Mouse (Mus musculus) inflammation-experienced regulatory T-cells, adult 6 months (primary cell): ENCODE data around the gene Epb41l4b. TPM values are rescaled to one million over a fixed set of nuclear protein-coding genes. Genes with fewer than 3 reads are reported as not detected.
A peak's percentile ranks its signal among the peaks of the same experiment; 100 is the strongest.

Experiments used
- ATAC-seq: one replicate; pipeline ENCODE4 v1.8.0; 2017
- polyA plus RNA-seq, 3 experiments: library from polyadenylated mRNA; unstranded; fragments of 100-300 nt; shearing (Covaris generic); gene quantifications; one replicate each; pipeline ENCODE4 v1.2.1; 2017

The Epb41l4b gene
- polyA plus RNA-seq, 3 experiments from 2014 or later: not detected

DNA sequence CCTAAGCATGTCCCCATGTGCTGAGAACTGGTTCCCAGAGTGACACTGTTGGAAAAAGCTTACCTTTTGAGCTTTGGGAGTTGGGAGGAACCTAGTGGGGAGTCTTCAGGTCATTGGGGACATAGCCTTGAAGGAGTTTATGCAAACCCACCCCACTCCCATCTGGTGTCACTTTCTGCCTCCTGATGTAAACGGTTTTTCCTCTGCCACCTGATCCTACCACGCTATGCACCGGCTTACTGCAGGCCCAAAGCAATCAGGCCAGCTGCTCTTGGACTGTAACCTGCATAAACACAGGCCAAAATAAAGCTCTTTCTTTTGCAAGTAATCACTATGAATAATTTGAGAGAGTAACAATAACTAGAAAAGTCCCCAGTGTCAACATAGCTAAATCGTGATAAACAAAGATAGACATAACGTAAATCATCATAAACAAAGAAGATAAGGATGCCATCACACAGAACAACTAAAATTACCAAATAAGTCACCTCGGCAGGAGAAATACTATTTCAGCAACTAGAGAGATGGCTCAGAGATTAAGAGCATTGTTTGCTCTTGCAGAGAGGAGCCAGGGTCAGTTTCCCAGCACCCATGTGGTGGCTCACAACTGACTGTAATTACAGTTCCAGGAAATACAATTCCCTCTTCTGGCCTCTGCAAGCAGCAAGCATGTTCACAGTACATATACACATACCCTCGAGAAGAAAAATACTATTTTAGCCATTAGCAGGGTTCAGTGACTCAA lies 29.6 kb downstream of the Epb41l4b start:
- ATAC-seq: no peak

DNA sequence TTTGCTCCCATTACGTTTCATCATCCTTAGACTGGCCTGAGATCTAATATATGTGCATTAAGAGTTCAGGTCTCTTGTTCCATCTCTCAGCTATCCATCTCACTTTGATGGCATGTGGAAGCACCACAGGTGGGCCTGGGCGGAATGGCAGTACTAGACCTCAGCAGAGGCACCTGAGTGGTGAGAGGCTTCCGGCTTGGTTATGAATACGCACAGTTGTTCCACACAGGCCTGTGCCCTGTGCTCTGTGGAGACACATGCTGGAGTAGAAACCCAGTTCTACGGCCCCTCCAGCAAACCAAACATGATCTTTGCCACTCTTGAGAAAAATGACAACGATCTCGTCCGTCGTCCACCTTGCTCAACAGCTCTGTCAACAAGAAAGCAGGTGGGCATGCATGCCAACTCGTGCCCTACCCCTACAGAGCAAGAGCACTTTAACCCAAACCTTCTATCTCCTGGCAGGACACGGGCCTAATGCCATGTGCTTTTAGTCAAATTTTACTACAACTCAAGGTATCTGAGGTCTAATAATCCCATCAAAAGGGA lies 31.2 kb downstream of the Epb41l4b start:
- ATAC-seq: no peak

DNA sequence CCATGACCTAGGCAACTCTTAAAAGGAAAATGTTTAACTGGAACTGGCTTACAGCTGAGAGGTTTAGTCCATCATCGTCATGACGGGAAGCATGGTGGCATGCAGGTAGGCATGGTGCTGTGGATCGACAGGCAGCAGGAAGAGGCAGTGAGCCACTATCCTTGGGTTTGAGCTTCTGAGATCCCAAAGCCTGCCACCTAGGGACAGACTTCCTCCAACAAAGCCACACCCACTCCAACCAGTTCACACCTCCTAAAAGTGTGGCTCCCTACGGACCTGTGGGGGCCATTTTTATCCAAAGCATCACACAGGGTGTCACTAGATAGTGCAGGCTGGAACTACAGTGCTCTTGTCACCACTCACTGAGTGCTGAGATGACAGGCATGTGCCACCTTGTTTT lies 31.8 kb downstream of the Epb41l4b start:
- no peak for ATAC-seq

DNA sequence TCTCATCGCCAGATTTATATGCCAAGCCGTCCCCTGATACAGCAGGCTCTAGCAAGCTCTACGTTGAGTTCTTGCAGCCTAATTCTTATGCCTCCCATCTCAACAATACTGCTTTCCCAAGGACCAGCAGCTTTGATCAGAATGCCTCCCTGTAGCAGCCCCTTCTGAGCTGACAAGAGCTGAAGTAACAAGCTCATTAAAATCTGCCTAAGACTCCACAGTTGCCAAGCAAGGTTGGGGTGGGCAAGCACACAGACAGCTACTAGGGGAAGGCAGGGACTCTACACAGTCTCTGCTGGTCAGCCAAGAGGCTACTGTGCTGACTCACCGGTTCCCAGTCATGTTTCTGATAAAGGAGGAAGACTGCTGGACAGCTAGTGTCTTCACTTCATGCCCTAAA lies 33.7 kb downstream of the Epb41l4b start:
- no peak for ATAC-seq

DNA sequence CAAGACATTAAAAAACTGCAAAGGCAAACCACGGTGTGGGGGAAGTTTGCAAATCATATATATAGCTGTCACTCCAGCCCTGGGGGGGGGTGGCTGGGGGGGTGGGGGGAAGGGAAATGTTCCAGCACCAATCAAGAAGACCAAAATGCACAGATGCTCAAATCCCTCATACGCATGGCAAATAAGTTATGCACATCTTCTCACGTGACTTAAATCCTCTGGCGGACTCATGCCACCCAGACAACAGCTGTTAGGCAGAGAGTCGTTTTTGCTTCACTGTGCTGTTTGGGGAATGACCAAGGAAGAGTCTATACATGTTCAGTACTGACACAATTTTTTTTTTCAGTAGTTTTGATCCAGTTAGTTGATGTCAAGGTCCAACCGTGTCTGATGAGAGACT lies 37.9 kb downstream of the Epb41l4b start:
- no peak for ATAC-seq

DNA sequence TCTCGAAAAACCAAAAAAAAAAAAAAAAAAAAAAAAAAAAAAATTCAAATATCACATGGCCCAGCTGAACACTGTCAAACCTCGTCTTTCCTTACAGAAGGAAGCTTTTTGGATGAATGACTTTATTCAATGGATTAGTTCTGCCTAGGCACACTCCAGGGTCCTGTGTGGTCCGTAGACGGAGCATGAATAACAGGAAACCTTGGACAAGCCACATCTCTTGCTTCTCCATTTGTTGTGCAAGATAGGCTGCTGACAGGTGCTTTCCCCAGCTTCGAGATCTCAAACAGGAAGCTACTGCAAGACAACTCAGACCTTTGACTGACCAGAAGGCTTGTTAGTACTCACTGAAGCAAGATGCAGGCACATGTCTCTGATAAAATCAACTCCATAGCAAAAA lies 39.4 kb downstream of the Epb41l4b start:
- no peak for ATAC-seq

DNA sequence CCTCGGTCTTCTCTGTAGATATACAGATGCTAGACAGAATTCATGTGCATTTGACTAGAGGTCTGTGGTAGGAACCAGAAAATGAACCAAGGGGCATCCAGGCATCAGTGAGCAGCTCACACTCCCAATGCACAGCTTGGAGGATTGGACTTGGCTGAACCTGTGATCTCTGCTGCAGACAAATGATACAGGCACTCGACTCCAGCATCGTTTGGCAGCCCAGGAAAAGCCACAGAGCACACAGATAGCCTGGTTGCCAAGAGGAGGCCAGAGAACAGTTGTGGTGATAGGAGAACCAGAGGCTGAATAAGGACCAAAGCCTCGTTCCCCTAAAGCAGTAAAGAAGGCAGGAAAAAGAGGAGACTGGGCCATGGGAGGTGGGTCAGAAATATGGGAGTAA lies 42.1 kb downstream of the Epb41l4b start:
- no peak for ATAC-seq

DNA sequence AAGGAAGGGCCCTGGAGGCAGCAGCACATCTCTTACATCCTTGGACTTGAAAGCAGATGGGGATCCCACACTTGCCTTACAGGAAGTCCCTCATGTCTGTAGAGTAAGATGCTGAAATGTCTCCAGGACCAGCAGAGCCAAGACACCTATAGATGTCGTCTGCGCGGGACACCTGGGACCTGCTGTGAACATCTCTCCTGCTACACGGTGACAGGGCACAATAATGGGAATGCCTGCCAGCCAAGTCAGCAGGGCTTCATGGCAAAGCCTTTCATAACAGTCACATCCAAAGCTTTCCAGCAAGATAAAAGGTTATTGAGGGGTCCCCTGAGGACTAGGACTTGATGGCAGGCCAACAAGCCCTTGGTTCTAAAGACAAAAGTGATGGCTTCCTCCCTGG lies 45.8 kb downstream of the Epb41l4b start:
- ATAC-seq: no peak

DNA sequence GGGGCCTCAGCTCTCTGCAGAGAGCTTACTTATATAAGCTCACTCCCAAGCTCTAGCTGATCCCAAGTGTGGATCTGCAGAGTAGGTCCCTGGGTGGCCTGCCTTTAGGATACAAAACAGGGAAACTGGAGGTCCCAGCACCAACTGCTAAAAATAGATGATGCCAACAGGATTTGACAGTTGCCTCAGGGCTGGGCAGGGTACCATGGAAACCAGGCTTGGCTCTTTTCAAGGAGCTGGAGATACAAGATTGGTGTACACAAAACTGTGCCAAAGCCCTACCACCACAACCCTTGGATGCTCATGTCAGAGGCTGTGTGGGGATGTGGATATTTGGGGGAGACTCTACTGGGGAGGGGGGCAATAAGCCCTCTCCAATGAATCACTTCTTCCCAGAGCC lies 47.7 kb downstream of the Epb41l4b start:
- ATAC-seq: no peak

DNA sequence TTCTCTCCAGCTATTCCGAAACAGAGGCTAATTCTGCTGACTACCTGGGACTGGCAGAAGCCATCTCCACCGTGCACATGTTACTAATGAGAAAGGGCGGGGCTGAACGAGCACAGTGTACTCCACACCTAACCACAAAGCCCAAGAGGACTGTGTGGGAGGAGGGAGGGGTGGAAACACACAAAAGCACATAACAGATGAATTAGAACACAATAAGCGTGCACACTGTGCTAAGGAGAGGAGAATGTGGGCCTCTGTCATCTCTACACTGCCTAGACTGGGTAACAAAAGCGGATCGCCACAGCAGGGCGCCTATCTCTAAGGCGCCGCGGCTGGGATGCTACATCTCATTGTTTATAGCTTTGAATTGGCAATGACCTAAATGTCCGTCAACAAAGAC lies 51.9 kb downstream of the Epb41l4b start:
- peak; percentile 74 for ATAC-seq

DNA sequence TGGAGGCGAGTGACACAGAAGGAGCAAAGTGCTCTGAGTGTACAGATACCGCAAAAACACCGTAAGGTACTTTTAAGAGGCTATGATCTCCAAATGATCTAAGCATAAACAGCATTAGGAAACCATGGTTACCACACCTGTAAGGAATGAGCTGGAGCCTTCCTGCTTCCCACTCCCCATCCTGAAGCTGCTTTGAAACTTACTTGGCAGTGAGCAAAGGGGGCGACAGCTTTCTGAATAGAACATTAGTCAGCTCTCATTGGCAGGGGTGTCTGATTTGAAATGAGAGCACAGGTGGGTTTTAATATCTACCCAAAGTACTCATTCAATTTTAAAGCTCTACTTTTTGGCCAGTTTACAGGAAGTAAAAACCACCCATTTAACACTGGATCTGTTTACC lies 54.9 kb downstream of the Epb41l4b start:
- no peak for ATAC-seq

DNA sequence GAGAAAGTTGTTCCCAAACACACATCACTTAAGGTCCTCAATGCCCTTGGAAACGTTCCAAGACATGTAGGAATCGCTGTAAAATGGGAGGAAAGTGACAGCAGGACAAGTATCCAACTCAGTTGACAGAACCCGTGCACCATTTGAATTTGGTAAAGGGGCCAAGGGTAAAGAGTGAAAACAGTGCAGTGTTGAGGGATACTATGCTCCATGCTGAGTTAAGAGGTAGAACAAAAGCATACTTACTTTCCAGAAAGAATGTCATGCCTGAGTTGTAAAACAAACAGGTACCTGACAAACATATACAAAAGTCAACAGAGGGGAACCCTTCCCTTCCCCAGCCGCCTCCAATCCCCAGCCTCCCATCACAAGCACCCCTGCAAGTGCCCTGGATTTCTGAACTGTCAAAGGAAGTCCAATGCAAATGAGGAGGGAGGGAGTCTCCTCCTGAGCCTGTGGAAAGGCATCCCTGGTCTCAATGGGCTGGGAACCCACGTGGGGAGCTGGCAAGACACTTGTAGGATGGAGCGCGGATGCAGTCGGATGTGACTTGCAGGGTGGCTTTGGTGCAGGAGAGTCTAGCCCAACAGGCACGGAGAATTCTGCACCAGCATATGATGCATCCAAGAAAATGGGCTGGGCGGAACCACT lies 57.4 kb downstream of the Epb41l4b start:
- no peak for ATAC-seq

DNA sequence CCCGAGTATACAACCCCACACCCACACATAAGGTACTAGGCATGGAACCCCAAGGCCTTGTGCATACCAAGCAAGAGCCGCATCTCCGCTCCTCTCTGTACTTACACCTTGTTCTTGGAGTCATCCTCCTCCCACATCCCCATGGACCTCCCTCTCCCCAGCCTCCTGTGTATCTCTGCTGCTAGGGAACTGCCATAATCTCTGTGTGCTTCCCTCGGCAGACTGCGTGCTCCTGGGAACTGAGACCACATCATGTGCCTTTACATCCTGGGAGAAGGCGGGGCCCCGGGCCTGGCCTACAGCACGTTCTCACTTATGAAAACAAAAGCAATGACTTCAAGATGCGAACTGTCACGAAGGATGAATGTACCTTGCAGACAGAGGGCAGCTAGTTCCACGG lies 59.6 kb downstream of the Epb41l4b start:
- no peak for ATAC-seq

DNA sequence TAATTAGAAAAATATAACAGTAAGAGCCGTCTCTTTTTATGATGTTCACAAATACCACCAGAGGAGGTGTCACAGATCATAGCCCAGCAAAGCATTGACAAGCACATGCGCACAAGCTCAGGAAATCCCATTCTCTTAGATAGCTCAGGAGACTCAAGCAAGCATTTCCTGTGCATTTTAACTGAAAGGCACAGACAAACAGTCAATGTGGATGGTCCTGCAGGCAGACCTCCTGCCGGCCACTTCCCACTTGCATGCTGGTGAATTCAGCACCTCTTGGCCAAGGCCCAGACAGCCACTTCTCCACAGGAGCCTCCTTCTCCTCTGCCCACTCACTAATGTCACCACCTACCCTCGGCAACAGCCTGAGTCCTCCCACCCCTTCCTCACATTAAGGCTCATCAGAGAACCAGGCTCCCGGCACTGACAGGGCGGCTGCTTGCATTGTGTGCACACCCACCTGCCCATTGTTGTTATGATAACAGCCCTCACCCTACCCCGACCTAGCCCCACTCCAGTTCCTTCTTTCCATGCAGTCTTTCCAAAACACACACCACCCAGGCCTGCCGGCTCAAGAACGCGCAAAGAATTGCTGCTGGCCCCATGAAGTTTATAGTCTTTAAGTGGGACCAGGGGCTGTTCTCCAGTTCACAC lies 60.3 kb downstream of the Epb41l4b start:
- ATAC-seq: no peak

DNA sequence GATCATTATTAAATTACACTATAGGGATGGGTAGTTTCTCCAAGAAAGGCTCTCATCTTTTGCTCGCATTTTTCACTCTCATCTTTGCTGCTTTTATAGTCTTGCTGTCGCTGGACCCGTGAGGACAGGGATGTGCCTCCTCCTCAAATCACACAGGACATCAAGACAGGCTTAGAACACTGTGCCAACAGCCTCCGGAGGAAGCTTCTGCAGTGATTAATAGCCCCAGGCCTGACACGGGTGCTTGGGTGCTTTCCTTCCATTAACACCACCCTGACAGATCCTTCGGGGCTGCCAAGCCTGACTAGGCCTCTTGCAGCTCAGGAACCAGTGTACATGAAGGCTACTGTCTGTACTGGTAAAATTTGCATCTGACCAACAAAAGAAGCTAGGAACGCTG lies 61.8 kb downstream of the Epb41l4b start:
- ATAC-seq: no peak

DNA sequence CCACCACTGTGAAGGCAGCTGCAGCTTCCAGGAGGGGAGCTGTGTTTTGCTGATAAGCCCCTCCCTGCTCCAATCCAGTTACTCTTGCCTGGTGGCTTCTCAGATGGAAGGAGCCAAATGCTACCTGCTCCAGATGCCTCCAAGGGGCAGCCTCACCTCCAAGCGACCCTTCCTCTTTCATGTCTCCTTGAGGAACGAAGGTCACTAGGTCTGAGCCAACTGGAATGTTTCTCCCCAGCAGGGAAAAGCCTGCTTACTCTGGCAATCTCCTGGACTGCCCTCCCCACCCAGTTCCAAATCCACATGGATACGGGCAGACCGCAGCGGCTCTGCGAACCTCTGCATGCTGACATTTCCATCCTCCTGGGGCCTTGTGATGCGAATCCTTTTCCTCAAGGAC lies 69.4 kb downstream of the Epb41l4b start:
- ATAC-seq: no peak

DNA sequence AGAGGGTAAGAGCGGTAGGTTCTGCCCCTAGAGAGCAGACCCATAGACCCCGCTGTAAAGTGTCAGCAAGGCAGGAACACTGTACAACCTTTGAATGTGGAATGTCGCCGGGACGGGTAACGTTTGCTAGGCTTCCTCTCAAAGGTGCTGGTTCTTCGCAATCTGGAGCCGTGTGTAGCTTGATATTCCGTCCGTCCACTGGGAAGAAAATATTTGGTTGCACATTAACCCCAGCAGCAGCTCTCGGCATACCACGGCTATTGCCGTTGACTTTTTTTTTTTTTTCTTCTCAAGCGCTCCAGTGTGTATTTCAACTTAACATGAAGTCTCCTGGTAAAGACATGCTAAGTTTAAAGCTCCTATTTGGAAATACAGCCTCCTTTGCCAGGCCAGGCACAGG lies 70.1 kb downstream of the Epb41l4b start:
- no peak for ATAC-seq

DNA sequence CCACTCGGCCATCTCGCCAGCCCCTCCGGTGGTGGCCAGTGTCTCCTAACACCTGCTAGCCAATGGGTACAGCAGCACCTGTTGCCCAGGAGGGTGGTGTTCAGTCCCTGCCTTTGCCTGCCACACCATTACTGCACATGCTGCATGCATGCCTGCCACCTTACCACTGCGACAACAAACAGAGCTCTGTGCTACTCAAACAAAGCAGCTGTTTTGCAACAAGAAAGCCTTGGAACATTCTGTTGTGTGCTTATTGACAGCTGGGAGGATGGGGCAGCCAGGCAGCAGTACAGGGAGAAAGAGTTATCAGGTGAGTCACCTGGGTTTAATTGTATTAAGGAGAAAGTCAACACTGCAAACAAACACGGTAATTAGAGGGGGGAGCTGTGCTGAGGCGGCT lies 72.6 kb downstream of the Epb41l4b start:
- ATAC-seq: no peak

DNA sequence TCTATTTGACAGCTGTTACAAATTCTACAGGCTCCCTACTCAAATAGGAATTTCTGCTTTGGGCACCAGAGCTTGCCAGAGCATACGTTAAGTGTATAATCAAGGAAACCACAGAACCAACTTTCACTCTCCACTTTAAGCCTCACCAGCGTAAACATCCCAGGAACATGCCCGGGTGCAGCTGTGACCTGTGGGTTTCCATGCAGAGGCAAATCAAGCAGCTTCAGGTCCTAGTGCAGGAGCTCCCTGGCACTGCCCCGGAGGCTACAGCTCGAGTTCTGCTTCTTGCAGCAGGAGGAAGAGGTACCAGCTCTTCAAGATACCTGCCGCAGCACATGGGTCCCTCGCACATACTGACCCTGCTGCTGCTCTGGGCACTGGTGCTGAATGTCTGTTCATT lies 74.8 kb downstream of the Epb41l4b start:
- no peak for ATAC-seq

DNA sequence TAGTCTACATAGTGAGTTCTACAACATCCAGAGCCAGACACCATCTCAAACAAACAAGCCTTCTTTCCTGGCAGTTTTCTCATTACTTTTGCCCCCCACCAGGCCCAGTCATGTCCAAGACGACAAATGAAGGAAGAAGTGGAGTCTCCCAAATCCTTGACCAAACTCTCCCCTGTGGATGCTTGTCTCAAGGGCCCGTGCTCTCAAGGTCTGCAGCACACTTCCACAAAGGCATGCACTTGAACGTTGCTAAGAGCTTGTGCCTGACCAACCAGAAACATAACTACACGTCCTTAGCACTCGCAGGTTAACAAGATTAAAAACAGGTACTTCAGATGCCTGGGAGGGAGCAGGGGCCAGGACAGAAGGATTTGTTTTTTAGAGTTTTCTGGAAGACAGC lies 75.4 kb downstream of the Epb41l4b start:
- no peak for ATAC-seq

DNA sequence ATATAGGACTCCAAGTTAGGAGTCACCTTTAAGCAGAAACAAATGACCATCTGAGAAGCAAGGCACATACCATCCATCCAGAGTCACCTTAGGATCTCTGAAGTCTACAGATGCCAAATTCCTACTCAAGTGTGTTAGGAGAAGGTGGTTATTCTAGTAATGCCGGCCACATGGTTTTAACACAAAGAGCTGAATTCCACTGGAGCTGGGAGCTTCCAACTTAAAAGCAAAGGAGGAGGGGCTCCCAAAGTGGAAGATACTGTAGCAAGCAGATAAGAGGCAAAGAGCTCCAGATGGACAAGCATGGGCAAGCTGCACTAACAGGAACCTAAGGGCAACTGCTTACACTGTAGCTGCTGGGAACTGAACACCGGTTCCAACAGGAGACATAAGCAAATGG lies 76.3 kb downstream of the Epb41l4b start:
- ATAC-seq: no peak

DNA sequence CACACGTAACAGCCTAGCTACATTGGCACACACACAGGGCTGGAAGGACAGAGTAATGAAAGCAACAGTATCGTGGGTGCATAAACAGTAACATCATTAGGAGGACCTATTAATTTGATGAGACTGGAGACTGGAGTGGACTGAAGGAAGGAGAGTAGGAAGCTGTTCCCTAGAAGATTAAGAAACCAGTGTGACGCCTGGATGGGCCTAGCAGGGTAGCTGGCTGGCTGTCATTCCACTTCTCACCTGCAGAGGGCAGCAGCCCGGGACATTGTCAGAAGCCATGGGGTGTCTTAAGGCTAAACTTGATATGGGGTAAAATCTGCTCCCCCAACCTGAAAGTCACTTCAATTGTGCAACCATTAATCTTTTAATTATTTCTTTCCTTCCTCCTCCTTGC lies 78.0 kb downstream of the Epb41l4b start:
- peak; percentile 58 for ATAC-seq

DNA sequence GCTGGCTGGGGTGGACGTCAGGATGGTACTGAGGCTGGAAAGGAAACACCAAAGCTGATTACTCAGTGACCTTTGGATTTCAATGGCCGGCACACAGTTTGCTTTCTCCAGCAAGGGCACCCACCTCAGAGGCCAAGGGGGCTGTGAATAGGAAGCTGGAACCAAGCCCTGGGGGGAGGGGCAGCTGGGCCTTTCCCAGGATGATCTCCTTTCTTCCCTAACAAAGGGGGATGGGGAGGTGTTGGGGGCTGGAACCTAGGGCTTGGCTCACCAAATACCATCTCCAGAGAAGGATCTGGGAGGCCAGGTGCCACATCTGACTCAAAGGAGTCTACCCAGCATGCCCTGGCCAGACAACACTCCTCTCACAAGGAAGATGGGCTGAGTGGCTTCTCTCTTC lies 78.4 kb downstream of the Epb41l4b start:
- no peak for ATAC-seq

DNA sequence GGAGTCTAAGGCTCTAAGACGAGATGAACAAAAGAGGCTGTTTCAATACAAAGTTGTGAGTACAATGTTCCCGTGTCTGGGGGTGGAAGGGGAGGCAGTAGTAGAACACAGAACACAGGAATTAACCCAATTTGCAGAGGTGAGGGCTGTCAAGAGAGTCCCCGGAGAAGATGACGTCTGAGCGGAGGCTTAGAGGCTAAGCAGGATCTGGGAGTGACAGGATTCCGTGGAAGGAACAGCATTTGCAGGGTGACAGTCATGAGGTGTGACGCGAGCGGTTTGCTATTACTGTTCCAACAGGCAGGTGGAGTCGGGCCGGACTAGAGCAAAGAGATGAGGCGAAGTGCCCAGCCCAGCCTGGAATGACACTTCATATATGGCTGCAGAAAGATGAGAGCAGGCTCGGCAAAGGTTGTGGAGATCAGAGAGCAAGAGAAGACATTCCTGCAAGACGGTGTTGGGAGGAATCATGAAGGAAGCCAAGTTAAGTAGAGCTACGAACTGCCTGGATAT lies 82.9 kb downstream of the Epb41l4b start:
- ATAC-seq: no peak
